Mouse (Mus musculus): ENCODE data around the gene Timm44. TPM values are rescaled to one million over a fixed set of nuclear protein-coding genes. Genes with fewer than 3 reads are reported as not detected.

The Timm44 gene
- 32.6 and 33.6 TPM in 2 replicates for polyA plus RNA-seq (2012; ENCODE audit: low replicate concordance)

GRCm38 (mm10) chr8:4275275-4276110 is at the start of gene Timm44:
Gene Timm44, minus strand, starts transcription at chr8:4275913.

GRCm38 (mm10) chr8:4324983-4325750 is 49.5 kb upstream of the Timm44 start, which contains the start of the genes Ccl25 and Elavl1:
Gene Ccl25, plus strand, starts transcription at chr8:4325210.
Gene Elavl1, minus strand, starts transcription at chr8:4325413.

GRCm38 (mm10) chr8:4259125-4259804 is 16.4 kb downstream of the Timm44 start, which contains the start of gene Ctxn1:
Gene Ctxn1, minus strand, starts transcription at chr8:4259274.

GRCm38 (mm10) chr8:4252934-4253841 is 22.5 kb downstream of the Timm44 start, which contains the start of gene Snapc2:
Gene Snapc2, plus strand, starts transcription at chr8:4253080.

GRCm38 (mm10) chr8:4247951-4248540 is 27.7 kb downstream of the Timm44 start, which contains the start of gene Tgfbr3l:
Gene Tgfbr3l, plus strand, starts transcription at chr8:4248214.

GRCm38 (mm10) chr8:4238434-4239192 is 37.1 kb downstream of the Timm44 start, which contains the start of the genes Map2k7 and Gm49320:
Gene Map2k7, plus strand, starts transcription at chr8:4238740.
Gene Gm49320, plus strand, starts transcription at chr8:4238865.

GRCm38 (mm10) chr8:4226739-4227347 is 48.9 kb downstream of the Timm44 start, which contains the start of gene Lrrc8e:
Gene Lrrc8e, plus strand, starts transcription at chr8:4226827.

GRCm38 (mm10) chr8:4216791-4217621 is 58.7 kb downstream of the Timm44 start, which contains the start of gene Prr36:
Gene Prr36, minus strand, starts transcription at chr8:4217459.

Other genes starting within 250 kb of the Timm44 start
- gene Cd209f, start 170.1 kb downstream of the Timm44 start, polyA plus RNA-seq (2012; ENCODE audit: low replicate concordance): not detected in 2 replicates
- gene Cd209g, start 141.8 kb downstream of the Timm44 start, polyA plus RNA-seq (2012; ENCODE audit: low replicate concordance): not detected in 2 replicates
- gene Evi5l, start 109.3 kb downstream of the Timm44 start, polyA plus RNA-seq (2012; ENCODE audit: low replicate concordance): 12.3 and 16.8 TPM in 2 replicates
- 0.17 and 0.51 TPM in 2 replicates for gene Prr36, start 58.5 kb downstream of the Timm44 start, polyA plus RNA-seq (2012; ENCODE audit: low replicate concordance)
- not detected in 2 replicates for gene Lrrc8e, start 49.1 kb downstream of the Timm44 start, polyA plus RNA-seq (2012; ENCODE audit: low replicate concordance)
- 193 and 258 TPM in 2 replicates for gene Map2k7, start 37.2 kb downstream of the Timm44 start, polyA plus RNA-seq (2012; ENCODE audit: low replicate concordance)
- gene Gm49320, start 37.0 kb downstream of the Timm44 start, polyA plus RNA-seq (2012; ENCODE audit: low replicate concordance): 0.26 and 0.38 TPM in 2 replicates
- gene Tgfbr3l, start 27.7 kb downstream of the Timm44 start, polyA plus RNA-seq (2012; ENCODE audit: low replicate concordance): 57.9 and 98.0 TPM in 2 replicates
- 45.0 and 117 TPM in 2 replicates for gene Snapc2, start 22.8 kb downstream of the Timm44 start, polyA plus RNA-seq (2012; ENCODE audit: low replicate concordance)
- 1.2 and 1.9 TPM in 2 replicates for gene Ctxn1, start 16.6 kb downstream of the Timm44 start, polyA plus RNA-seq (2012; ENCODE audit: low replicate concordance)
- gene Ccl25, start 49.3 kb upstream of the Timm44 start, polyA plus RNA-seq (2012; ENCODE audit: low replicate concordance): 1.3 and 1.8 TPM in 2 replicates
- gene Elavl1, start 49.5 kb upstream of the Timm44 start, polyA plus RNA-seq (2012; ENCODE audit: low replicate concordance): 44.2 and 54.9 TPM in 2 replicates
- gene Cers4, start 217.1 kb upstream of the Timm44 start, polyA plus RNA-seq (2012; ENCODE audit: low replicate concordance): 2.6 and 7.0 TPM in 2 replicates

Measured in hematopoietic multipotent progenitor cell, adult 10-12 weeks (in vitro differentiated cells).